Mouse (Mus musculus) heart, embryonic 15.5 days (tissue): Measurements from ENCODE around the gene Luzp1. TPM values are rescaled to one million over a fixed set of nuclear protein-coding genes. Genes with fewer than 3 reads are reported as not detected.

Experiments used
- ATAC-seq: fragments of 200-750 bp; cut with Nextera tagmentation; replicated peaks from 2 replicates; pipeline ENCODE4 v1.8.0; 2017; ENCODE audit warnings: low read depth, moderate TSS enrichment; ENCODE audit not compliant: insufficient number of reproducible peaks, insufficient read depth, low FRiP score
- H3K27ac ChIP-seq: fragments of 300-500 bp; sonication (generic); 2 replicates; pipeline ENCODE4 v1.5.1; 2015; ENCODE audit warnings: mild to moderate bottlenecking, inconsistent platforms
- H3K27me3 ChIP-seq: fragments of 300-500 bp; sonication (generic); 2 replicates; pipeline ENCODE4 v1.6.1; 2015; ENCODE audit warnings: inconsistent platforms
- H3K36me3 ChIP-seq: fragments of 300-500 bp; sonication (generic); 2 replicates; pipeline ENCODE4 v1.6.1; 2015; ENCODE audit warnings: mild to moderate bottlenecking, inconsistent platforms
- H3K4me1 ChIP-seq: fragments of 300-500 bp; sonication (generic); replicated peaks from 2 replicates; pipeline ENCODE4 v1.6.1; 2015; ENCODE audit warnings: inconsistent platforms
- H3K4me2 ChIP-seq: fragments of 300-500 bp; sonication (generic); 2 replicates; pipeline ENCODE4 v1.6.1; 2015; ENCODE audit warnings: inconsistent platforms, mild to moderate bottlenecking, moderate library complexity
- H3K4me3 ChIP-seq: fragments of 300-500 bp; sonication (generic); 2 replicates; pipeline ENCODE4 v1.5.1; 2015; ENCODE audit warnings: mild to moderate bottlenecking, inconsistent platforms
- H3K9ac ChIP-seq: fragments of 300-500 bp; sonication (generic); 2 replicates; pipeline ENCODE4 v1.6.1; 2015; ENCODE audit warnings: mild to moderate bottlenecking, inconsistent platforms
- H3K9me3 ChIP-seq: fragments of 300-500 bp; sonication (generic); replicated peaks from 2 replicates; pipeline ENCODE4 v1.6.1; 2016; ENCODE audit warnings: inconsistent platforms
- WGBS: fragments of 180-500 bp; shearing (Covaris S2); methylation state at CpG from one replicate; pipeline ENCODE4 v1.1.7; 2015; ENCODE audit warnings: mixed read lengths; 5-methylcytosine and 5-hydroxymethylcytosine counted together
- polyA plus RNA-seq: library from polyadenylated mRNA; unstranded; fragments of >200 nt; fragmentation: Nextera tagmentation; extraction: Ambion mirVana; gene quantifications from 2 replicates; pipeline ENCODE4 v1.2.1, GENCODE M21; 2015

The Luzp1 gene
- polyA plus RNA-seq, 1 experiment from 2014 or later = 104 TPM

GRCm38 (mm10) chr4:136462086-136462838, 7.3 kb upstream of the Luzp1 start, which contains the start of gene 6030445D17Rik:
Gene 6030445D17Rik (plus strand): TSS chr4:136462250.
- peak within 1 kb of the TSS; percentile 67 for H3K4me3 ChIP-seq
- no peaks in the 10 kb centered on the region for H3K27me3 ChIP-seq
- H3K9me3 ChIP-seq = no peaks in the 10 kb centered on the region
- no peaks in the 10 kb centered on the region for H3K36me3 ChIP-seq
- peak within 1 kb of the TSS; percentile 94 for H3K4me2 ChIP-seq
- peak; percentile 77 for ATAC-seq
- H3K27ac ChIP-seq = peak within 1 kb of the TSS; percentile 85
- peak within 1 kb of the TSS; percentile 67 for H3K9ac ChIP-seq
- H3K4me1 ChIP-seq = peaks cover 18% of the 10 kb centered on the region
- under 1% methylated on average over 60 of the region's 64 CpGs for WGBS

GRCm38 (mm10) chr4:136462839-136463178, 6.8 kb upstream of the Luzp1 start:
- peaks cover 18% of the 10 kb centered on the region for H3K4me1 ChIP-seq
- peak overlapping the region; percentile 67 for H3K4me3 ChIP-seq
- peak overlapping the region; percentile 94 for H3K4me2 ChIP-seq
- no peaks in the 10 kb centered on the region for H3K27me3 ChIP-seq
- no peaks in the 10 kb centered on the region for H3K36me3 ChIP-seq
- H3K27ac ChIP-seq = peak overlapping the region; percentile 85
- no peaks in the 10 kb centered on the region for H3K9me3 ChIP-seq
- H3K9ac ChIP-seq = peak overlapping the region; percentile 67
- 1% methylated on average over 8 of the region's 8 CpGs for WGBS
- ATAC-seq = peak; percentile 25; the same call in 1 of the 2 replicates

GRCm38 (mm10) chr4:136463436-136463835, 6.1 kb upstream of the Luzp1 start:
- WGBS = 40% methylated on average over 9 of the region's 9 CpGs
- Histone ChIP-seq H3K4me1 (peaks cover 18% of the 10 kb centered on the region), H3K27ac (no peak overlapping the region), H3K27me3 (no peaks in the 10 kb centered on the region), H3K4me2 (peak overlapping the region; percentile 94), H3K9me3 (no peaks in the 10 kb centered on the region), H3K36me3 (no peaks in the 10 kb centered on the region), H3K9ac (no peak overlapping the region; the same call in 1 of the 2 replicates), H3K4me3 (peak overlapping the region; percentile 67)
- ATAC-seq = no peak

- peaks cover 28% of the 10 kb centered on the region for H3K4me1 ChIP-seq
- H3K9ac ChIP-seq = 0 out of 2 replicates have a peak overlapping the region, but pooled peaks have one; percentile 22
Observed at GRCm38 (mm10) chr4:136466226-136466625, 3.3 kb upstream of the Luzp1 start.

GRCm38 (mm10) chr4:136468553-136469327, 821 bp upstream of the Luzp1 start:
- Histone ChIP-seq H3K27ac (peak overlapping the region; percentile 98; the same call in 1 of the 2 replicates), H3K4me2 (peak overlapping the region; percentile 64), H3K9ac (no peak overlapping the region), H3K36me3 (no peaks in the 10 kb centered on the region), H3K27me3 (no peaks in the 10 kb centered on the region), H3K4me3 (peak overlapping the region; percentile 71; the same call in 1 of the 2 replicates), H3K9me3 (no peaks in the 10 kb centered on the region), H3K4me1 (peaks cover 33% of the 10 kb centered on the region)
- no peak for ATAC-seq
- 79% methylated on average over 14 of the region's 14 CpGs for WGBS

More at GRCm38 (mm10) chr4:136466226-136466625, 3.3 kb upstream of the Luzp1 start:
- H3K9me3 ChIP-seq = no peaks in the 10 kb centered on the region
- H3K36me3 ChIP-seq = no peaks in the 10 kb centered on the region
- no peak for ATAC-seq
- peak overlapping the region; percentile 51 for H3K27ac ChIP-seq
- WGBS = 15% methylated on average over 4 of the region's 4 CpGs
- H3K27me3 ChIP-seq = no peaks in the 10 kb centered on the region
- H3K4me2 ChIP-seq = no peak overlapping the region
- no peak overlapping the region for H3K4me3 ChIP-seq

- peak; percentile 80 for ATAC-seq
- Histone ChIP-seq H3K4me1 (peaks cover 42% of the 10 kb centered on the region), H3K4me3 (peak overlapping the region; percentile 71), H3K9me3 (no peaks in the 10 kb centered on the region), H3K9ac (peak overlapping the region; percentile 84), H3K27me3 (no peaks in the 10 kb centered on the region), H3K27ac (peak overlapping the region; percentile 98), H3K36me3 (no peaks in the 10 kb centered on the region), H3K4me2 (peak overlapping the region; percentile 64)
- 0% methylated on average over 33 of the region's 55 CpGs for whole genome bisulfite sequencing
Observed at GRCm38 (mm10) chr4:136469941-136470346, 383 bp downstream of the Luzp1 start.

GRCm38 (mm10) chr4:136470347-136471071, 948 bp downstream of the Luzp1 start:
- under 1% methylated on average over 58 of the region's 58 CpGs for WGBS
- Histone ChIP-seq H3K4me1 (peaks cover 42% of the 10 kb centered on the region), H3K27ac (peak overlapping the region; percentile 98), H3K9me3 (no peaks in the 10 kb centered on the region), H3K4me2 (peak overlapping the region; percentile 64), H3K4me3 (peak overlapping the region; percentile 71), H3K27me3 (no peaks in the 10 kb centered on the region), H3K9ac (peak overlapping the region; percentile 84), H3K36me3 (no peaks in the 10 kb centered on the region)
- peak; percentile 19 for ATAC-seq

- no peak overlapping the region for H3K4me3 ChIP-seq
- no peaks in the 10 kb centered on the region for H3K27me3 ChIP-seq
- peaks cover 21% of the 10 kb centered on the region for H3K4me1 ChIP-seq
- ATAC-seq = no peak
- H3K27ac ChIP-seq = no peak overlapping the region
- H3K4me2 ChIP-seq = no peak overlapping the region
- WGBS = 90% methylated on average over 1 of the region's 1 CpGs
- no peaks in the 10 kb centered on the region for H3K36me3 ChIP-seq
- no peaks in the 10 kb centered on the region for H3K9me3 ChIP-seq
- H3K9ac ChIP-seq = no peak overlapping the region
Observed at GRCm38 (mm10) chr4:136476692-136477091, 7.1 kb downstream of the Luzp1 start.

- Histone ChIP-seq H3K9ac (no peak overlapping the region), H3K4me1 (no peaks in the 10 kb centered on the region), H3K4me2 (no peak overlapping the region), H3K27ac (no peak overlapping the region), H3K4me3 (no peak overlapping the region), H3K27me3 (no peaks in the 10 kb centered on the region), H3K36me3 (peaks cover 4% of the 10 kb centered on the region; the same call in 1 of the 2 replicates), H3K9me3 (no peaks in the 10 kb centered on the region)
- 88% methylated on average over 2 of the region's 2 CpGs for WGBS
- no peak for ATAC-seq
Observed at GRCm38 (mm10) chr4:136486549-136486948, 17.0 kb downstream of the Luzp1 start.

- H3K27me3 ChIP-seq = no peaks in the 10 kb centered on the region
- H3K4me2 ChIP-seq = no peak overlapping the region
- H3K9ac ChIP-seq = no peak overlapping the region
- peaks cover 20% of the 10 kb centered on the region for H3K4me1 ChIP-seq
- no peak overlapping the region for H3K27ac ChIP-seq
- no peak overlapping the region for H3K4me3 ChIP-seq
- H3K36me3 ChIP-seq = no peaks in the 10 kb centered on the region
- no peaks in the 10 kb centered on the region for H3K9me3 ChIP-seq
- no peak for ATAC-seq
Observed at GRCm38 (mm10) chr4:136495993-136496392, 26.4 kb downstream of the Luzp1 start.
